Mouse (Mus musculus): ENCODE measurements around the gene Acp4. TPM values are rescaled to one million over a fixed set of nuclear protein-coding genes. Genes with fewer than 3 reads are reported as not detected.
"Not testable (repeated sequence)": the region's sequence is repeated elsewhere in the genome, so short reads cannot be mapped to it uniquely, and the experiment has no call there.

Acp4 gene
- polyA plus RNA-seq, 1 experiment = not detected

DNA sequence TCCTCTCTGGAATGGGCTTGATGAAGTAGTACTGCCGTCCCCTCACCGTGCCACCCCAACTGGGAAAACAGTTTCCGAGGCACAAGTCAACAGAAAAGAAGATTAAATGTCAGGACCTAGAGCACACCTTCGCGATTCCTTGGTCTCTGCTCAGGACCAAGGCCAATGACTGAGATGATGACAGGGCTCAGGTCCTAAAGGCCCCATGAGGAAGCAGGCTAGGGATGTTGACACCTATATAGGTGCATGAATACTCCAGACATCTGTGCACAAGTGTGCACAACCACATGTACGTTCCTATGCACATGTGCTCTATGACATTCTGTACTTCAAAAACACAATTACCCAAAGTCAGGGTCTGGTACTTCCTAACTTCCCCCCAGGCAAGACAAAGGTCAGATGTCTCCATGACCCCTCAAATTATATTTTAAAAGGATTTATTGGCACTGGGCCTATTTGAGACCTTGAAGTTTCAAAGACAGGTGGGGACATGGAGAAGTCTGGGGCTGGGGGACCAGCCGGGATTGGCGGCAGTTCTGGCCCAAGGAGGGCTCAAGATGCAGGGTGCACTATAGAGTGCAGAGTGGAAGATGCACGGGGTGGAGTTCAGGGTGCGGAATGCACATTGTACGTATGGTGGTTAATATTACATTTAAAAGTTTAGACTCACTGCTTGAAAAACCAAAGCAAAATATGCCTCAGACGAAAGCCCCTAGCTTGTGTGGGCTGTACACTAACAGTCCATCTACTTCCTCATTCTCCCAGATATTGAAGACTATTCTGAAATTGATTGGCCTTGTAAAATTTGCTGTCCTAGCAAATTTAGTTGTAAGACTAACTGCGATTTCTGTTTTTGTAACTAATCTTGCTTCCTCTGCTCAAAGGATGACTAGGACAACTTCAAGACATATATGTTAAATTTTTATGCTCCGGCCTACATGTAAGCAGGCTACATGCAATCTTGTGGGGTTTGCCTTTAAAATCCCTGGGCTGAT, 46.5 kb upstream of the Acp4 start:
- Histone ChIP-seq H3K9me3 (replicated peaks; ENCODE audit: control insufficient read depth, insufficient read depth, low read length, poor library complexity, severe bottlenecking) (no peaks in the 10 kb centered on the region), H3K27me3 (ENCODE audit: control insufficient read depth, insufficient read depth, low read length, poor library complexity, severe bottlenecking) (no peaks in the 10 kb centered on the region), H3K4me3 (ENCODE audit: low read depth, low read length) (peak overlapping the region; percentile 75), H3K36me3 (ENCODE audit: control insufficient read depth, insufficient read depth, low read length, poor library complexity, severe bottlenecking) (no peaks in the 10 kb centered on the region), H3K27ac (ENCODE audit: insufficient read depth, low read length) (peak overlapping the region; percentile 60), H3K9ac (ENCODE audit: low read depth, poor library complexity, severe bottlenecking) (peak overlapping the region; percentile 74), H3K4me1 (ENCODE audit: control insufficient read depth, insufficient read depth, low read length) (peaks cover 1% of the 10 kb centered on the region)
- no peak for TF ChIP-seq EP300 (IDR thresholded peaks at IDR 0.05; ENCODE audit: insufficient read depth, low read depth, low read length)
- TF ChIP-seq POLR2A (IDR thresholded peaks at IDR 0.05; ENCODE audit: insufficient read depth, low read length) = no peak
- TF ChIP-seq CTCF (IDR thresholded peaks at IDR 0.05; ENCODE audit: low read depth, low read length) = no peak

DNA sequence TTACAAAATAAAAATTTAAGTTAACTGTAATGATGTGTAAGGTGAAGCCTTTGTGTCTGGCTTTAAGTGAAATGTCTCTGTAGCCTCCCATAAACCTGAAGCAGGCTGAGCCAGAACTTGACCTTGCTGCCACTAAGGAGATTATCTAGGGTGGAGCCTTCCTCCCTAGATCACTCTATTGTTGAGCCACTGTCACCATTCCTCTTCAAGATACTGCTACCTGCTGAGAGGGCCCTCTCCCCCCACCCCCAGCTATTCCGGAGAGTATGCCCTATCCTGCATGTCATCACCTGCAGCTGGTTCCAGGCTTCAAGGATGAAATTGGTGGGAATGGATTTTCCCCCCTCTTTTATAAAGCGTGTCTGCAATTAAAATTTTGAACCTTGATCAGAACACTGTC, 40.3 kb upstream of the Acp4 start:
- H3K27ac ChIP-seq (ENCODE audit: insufficient read depth, low read length); H3K4me1 ChIP-seq (ENCODE audit: control insufficient read depth, insufficient read depth, low read length); H3K9ac ChIP-seq (ENCODE audit: low read depth, poor library complexity, severe bottlenecking); H3K36me3 ChIP-seq (ENCODE audit: control insufficient read depth, insufficient read depth, low read length, poor library complexity, severe bottlenecking); H3K4me3 ChIP-seq (ENCODE audit: low read depth, low read length); H3K27me3 ChIP-seq (ENCODE audit: control insufficient read depth, insufficient read depth, low read length, poor library complexity, severe bottlenecking); H3K9me3 ChIP-seq (replicated peaks; ENCODE audit: control insufficient read depth, insufficient read depth, low read length, poor library complexity, severe bottlenecking): not testable (repeated sequence)

DNA sequence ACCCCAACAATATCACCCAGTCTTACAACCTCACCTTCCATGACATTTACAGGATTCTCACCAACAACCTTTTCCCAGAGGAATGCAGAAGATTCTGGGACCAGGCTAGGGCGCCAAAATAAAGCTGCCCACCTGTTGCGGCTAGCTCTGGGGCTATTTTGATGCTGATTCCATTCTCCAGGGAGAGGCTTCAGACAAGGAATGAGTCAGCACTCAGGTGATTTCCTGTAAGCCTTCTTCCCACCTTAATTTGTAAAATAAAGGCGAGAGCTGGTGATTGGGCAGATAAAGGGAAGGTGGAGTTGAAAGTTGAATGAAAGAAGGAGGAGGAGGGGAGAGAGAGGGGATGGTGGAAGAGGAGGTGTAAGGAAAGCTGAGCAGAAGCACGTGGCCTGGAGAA, 34.2 kb upstream of the Acp4 start:
- Histone ChIP-seq H3K36me3 (ENCODE audit: control insufficient read depth, insufficient read depth, low read length, poor library complexity, severe bottlenecking) (no peaks in the 10 kb centered on the region), H3K9me3 (replicated peaks; ENCODE audit: control insufficient read depth, insufficient read depth, low read length, poor library complexity, severe bottlenecking) (peaks cover 20% of the 10 kb centered on the region), H3K4me1 (ENCODE audit: control insufficient read depth, insufficient read depth, low read length) (peaks cover 3% of the 10 kb centered on the region), H3K27ac (ENCODE audit: insufficient read depth, low read length) (peak overlapping the region; percentile 96), H3K27me3 (ENCODE audit: control insufficient read depth, insufficient read depth, low read length, poor library complexity, severe bottlenecking) (no peaks in the 10 kb centered on the region), H3K9ac (ENCODE audit: low read depth, poor library complexity, severe bottlenecking) (no peak overlapping the region), H3K4me3 (ENCODE audit: low read depth, low read length) (no peak overlapping the region)
- TF ChIP-seq POLR2A (IDR thresholded peaks at IDR 0.05; ENCODE audit: insufficient read depth, low read length) = no peak
- no peak for TF ChIP-seq CTCF (IDR thresholded peaks at IDR 0.05; ENCODE audit: low read depth, low read length)
- peak; percentile 74 for TF ChIP-seq EP300 (IDR thresholded peaks at IDR 0.05; ENCODE audit: insufficient read depth, low read depth, low read length)

DNA sequence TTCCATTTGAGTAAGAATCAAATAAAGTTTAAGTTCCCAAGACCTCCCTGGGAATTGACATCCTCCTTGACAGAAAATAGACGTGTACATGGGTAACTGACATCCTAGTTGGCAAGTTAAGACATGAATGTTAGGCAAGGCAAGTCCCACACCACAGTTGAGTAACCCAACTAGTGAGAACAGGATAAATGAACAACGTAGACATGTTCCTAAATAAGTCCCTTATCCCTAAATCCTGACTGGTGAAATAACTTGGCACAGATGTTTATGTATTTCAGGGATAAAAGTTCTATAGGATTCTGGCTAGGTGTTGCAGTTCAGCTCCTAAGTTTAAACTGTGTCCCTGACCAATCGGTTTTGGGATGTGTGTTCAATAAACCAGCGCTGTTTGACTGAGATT, 33.8 kb upstream of the Acp4 start:
- H3K27me3 ChIP-seq (ENCODE audit: control insufficient read depth, insufficient read depth, low read length, poor library complexity, severe bottlenecking) = no peaks in the 10 kb centered on the region
- no peak for TF ChIP-seq EP300 (IDR thresholded peaks at IDR 0.05; ENCODE audit: insufficient read depth, low read depth, low read length)
- no peak for TF ChIP-seq CTCF (IDR thresholded peaks at IDR 0.05; ENCODE audit: low read depth, low read length)
- TF ChIP-seq POLR2A (IDR thresholded peaks at IDR 0.05; ENCODE audit: insufficient read depth, low read length) = no peak
- peaks cover 3% of the 10 kb centered on the region for H3K4me1 ChIP-seq (ENCODE audit: control insufficient read depth, insufficient read depth, low read length)
- no peaks in the 10 kb centered on the region for H3K36me3 ChIP-seq (ENCODE audit: control insufficient read depth, insufficient read depth, low read length, poor library complexity, severe bottlenecking)
- H3K9ac ChIP-seq (ENCODE audit: low read depth, poor library complexity, severe bottlenecking) = no peak overlapping the region
- no peak overlapping the region for H3K4me3 ChIP-seq (ENCODE audit: low read depth, low read length)
- H3K27ac ChIP-seq (ENCODE audit: insufficient read depth, low read length) = peak overlapping the region; percentile 96
- H3K9me3 ChIP-seq (replicated peaks; ENCODE audit: control insufficient read depth, insufficient read depth, low read length, poor library complexity, severe bottlenecking) = peaks cover 20% of the 10 kb centered on the region

DNA sequence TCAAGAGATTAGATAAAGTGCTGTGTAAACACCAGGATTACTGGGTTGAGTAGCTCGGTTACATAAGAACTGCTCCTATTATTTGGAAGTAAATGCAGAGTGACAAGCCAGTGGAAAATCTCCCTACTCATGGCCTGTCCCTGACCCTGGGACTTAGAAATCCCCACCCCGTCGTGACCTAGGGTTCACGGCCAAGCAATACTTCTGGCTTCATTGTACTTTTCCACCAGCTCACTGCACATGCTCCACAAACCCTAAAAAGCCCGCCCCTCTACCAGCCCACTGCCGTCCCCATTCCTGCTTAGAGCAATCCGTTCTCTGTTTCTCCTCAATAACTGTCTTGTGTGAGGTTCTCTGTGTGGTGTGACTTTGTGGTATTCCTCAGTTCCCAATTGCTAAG, 30.6 kb upstream of the Acp4 start:
- H3K4me3 ChIP-seq (ENCODE audit: low read depth, low read length) = no peak overlapping the region
- no peaks in the 10 kb centered on the region for H3K27me3 ChIP-seq (ENCODE audit: control insufficient read depth, insufficient read depth, low read length, poor library complexity, severe bottlenecking)
- no peak for TF ChIP-seq EP300 (IDR thresholded peaks at IDR 0.05; ENCODE audit: insufficient read depth, low read depth, low read length)
- no peak for TF ChIP-seq POLR2A (IDR thresholded peaks at IDR 0.05; ENCODE audit: insufficient read depth, low read length)
- TF ChIP-seq CTCF (IDR thresholded peaks at IDR 0.05; ENCODE audit: low read depth, low read length) = no peak
- H3K27ac ChIP-seq (ENCODE audit: insufficient read depth, low read length) = no peak overlapping the region
- H3K9me3 ChIP-seq (replicated peaks; ENCODE audit: control insufficient read depth, insufficient read depth, low read length, poor library complexity, severe bottlenecking) = peaks cover 20% of the 10 kb centered on the region
- peaks cover 3% of the 10 kb centered on the region for H3K4me1 ChIP-seq (ENCODE audit: control insufficient read depth, insufficient read depth, low read length)
- H3K9ac ChIP-seq (ENCODE audit: low read depth, poor library complexity, severe bottlenecking) = no peak overlapping the region
- no peaks in the 10 kb centered on the region for H3K36me3 ChIP-seq (ENCODE audit: control insufficient read depth, insufficient read depth, low read length, poor library complexity, severe bottlenecking)

DNA sequence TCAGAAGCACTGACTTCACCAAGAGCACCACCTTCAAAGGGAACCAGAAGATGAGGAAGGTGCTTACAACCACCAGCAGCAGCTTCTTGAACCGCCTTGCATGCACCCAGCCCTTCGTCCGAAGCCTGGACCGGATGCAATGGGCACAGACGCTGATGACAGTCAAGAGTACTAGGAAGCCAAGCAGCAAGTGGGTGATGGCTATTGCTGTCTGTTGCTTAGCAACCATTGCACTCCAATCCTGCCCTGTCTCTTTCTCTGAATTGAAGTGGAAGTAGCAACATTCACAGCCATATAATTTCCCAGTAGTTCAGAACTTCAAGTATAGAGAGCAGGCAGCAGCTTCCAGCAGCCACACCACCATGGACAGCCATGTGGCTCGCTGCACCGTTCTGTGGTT, 24.4 kb upstream of the Acp4 start:
- no peak overlapping the region for H3K27ac ChIP-seq (ENCODE audit: insufficient read depth, low read length)
- TF ChIP-seq EP300 (IDR thresholded peaks at IDR 0.05; ENCODE audit: insufficient read depth, low read depth, low read length) = no peak
- TF ChIP-seq POLR2A (IDR thresholded peaks at IDR 0.05; ENCODE audit: insufficient read depth, low read length) = no peak
- TF ChIP-seq CTCF (IDR thresholded peaks at IDR 0.05; ENCODE audit: low read depth, low read length) = no peak
- no peak overlapping the region for H3K4me3 ChIP-seq (ENCODE audit: low read depth, low read length)
- no peaks in the 10 kb centered on the region for H3K27me3 ChIP-seq (ENCODE audit: control insufficient read depth, insufficient read depth, low read length, poor library complexity, severe bottlenecking)
- H3K36me3 ChIP-seq (ENCODE audit: control insufficient read depth, insufficient read depth, low read length, poor library complexity, severe bottlenecking) = no peaks in the 10 kb centered on the region
- H3K4me1 ChIP-seq (ENCODE audit: control insufficient read depth, insufficient read depth, low read length) = no peaks in the 10 kb centered on the region
- no peaks in the 10 kb centered on the region for H3K9me3 ChIP-seq (replicated peaks; ENCODE audit: control insufficient read depth, insufficient read depth, low read length, poor library complexity, severe bottlenecking)
- H3K9ac ChIP-seq (ENCODE audit: low read depth, poor library complexity, severe bottlenecking) = no peak overlapping the region
